Mouse (Mus musculus) CH12.LX (cell line): ENCODE results near the gene Nxph1. TPM values are rescaled to one million over a fixed set of nuclear protein-coding genes. Genes with fewer than 3 reads are reported as not detected.

Source experiments
- DNase-seq: peaks from one replicate; pipeline ENCODE4 v3.0.0-alpha.2; 2013; ENCODE audit errors: extremely low read depth
- H3K27ac ChIP-seq: 2 replicates; pipeline ENCODE4 v1.5.1; 2012; ENCODE audit warnings: low read depth, mild to moderate bottlenecking, control low read depth, moderate library complexity; ENCODE audit not compliant: insufficient read depth
- H3K27me3 ChIP-seq: replicated peaks from 2 replicates; pipeline ENCODE3; 2012; ENCODE audit warnings: inconsistent platforms
- H3K36me3 ChIP-seq, 2 experiments: replicated peaks in 1 of 2; 2 replicates each; pipeline versions ENCODE3 to v1.6.1; 2012; ENCODE audit warnings: inconsistent platforms in 1 of 2, low read length in 1 of 2, mild to moderate bottlenecking in 1 of 2, mixed read lengths in 1 of 2, moderate library complexity in 1 of 2; ENCODE audit not compliant: control insufficient read depth in 1 of 2, insufficient read depth in 1 of 2
- H3K4me1 ChIP-seq, 2 experiments: 2 replicates each; pipeline ENCODE4 v1.6.1; 2012; ENCODE audit warnings: inconsistent platforms in 1 of 2, moderate library complexity in 1 of 2; ENCODE audit not compliant: insufficient read depth in 2 of 2, control insufficient read depth in 1 of 2
- H3K4me2 ChIP-seq: 2 replicates; pipeline ENCODE4 v1.6.1; 2012; ENCODE audit warnings: low read depth, mild to moderate bottlenecking, control low read depth; ENCODE audit not compliant: poor library complexity, insufficient read depth, severe bottlenecking
- H3K4me3 ChIP-seq, 3 experiments: fragments of 150-350 bp in 1 of 3; sonication (generic) in 1 of 3; replicated peaks in 1 of 3; 2 replicates each; pipeline versions ENCODE3 to v1.5.1; 2011 to 2012; ENCODE audit warnings: low read depth in 2 of 3, low read length in 2 of 3, mild to moderate bottlenecking in 2 of 3, moderate library complexity in 2 of 3, control low read depth in 1 of 3, improper control_type of control experiment in 1 of 3, inconsistent platforms in 1 of 3, mixed read lengths in 1 of 3; ENCODE audit not compliant: poor library complexity in 1 of 3
- H3K79me2 ChIP-seq: replicated peaks from 2 replicates; pipeline ENCODE4 v1.6.1; 2012; ENCODE audit warnings: mild to moderate bottlenecking, moderate library complexity; ENCODE audit not compliant: control insufficient read depth, poor library complexity, insufficient read depth, severe bottlenecking; ENCODE audit errors: extremely low read depth
- H3K9ac ChIP-seq: 2 replicates; pipeline ENCODE4 v1.6.1; 2012; ENCODE audit warnings: low read depth, mild to moderate bottlenecking, control low read depth, moderate library complexity; ENCODE audit not compliant: insufficient read depth
- H3K9me3 ChIP-seq: replicated peaks from 2 replicates; pipeline ENCODE3; 2012; ENCODE audit warnings: low read length, inconsistent platforms, mixed read lengths
- BHLHE40 ChIP-seq: IDR thresholded peaks from 2 replicates; pipeline ENCODE4 v1.6.1; 2011; ENCODE audit warnings: mild to moderate bottlenecking, low read depth, low read length, improper control_type of control experiment
- CHD2 ChIP-seq: IDR thresholded peaks from 2 replicates; pipeline ENCODE4 v1.6.1; 2011; ENCODE audit warnings: low read length, improper control_type of control experiment
- CTCF ChIP-seq, 2 experiments: IDR thresholded peaks in 1 of 2; conservative IDR thresholded peaks in 1 of 2; 2 replicates each; pipeline ENCODE4 v1.5.1; 2011 to 2012; ENCODE audit warnings: low read depth in 2 of 2, low read length in 2 of 2, improper control_type of control experiment in 1 of 2, inconsistent platforms in 1 of 2, mild to moderate bottlenecking in 1 of 2, moderate library complexity in 1 of 2
- E2F4 ChIP-seq: IDR thresholded peaks from 2 replicates; pipeline ENCODE4 v1.6.1; 2011; ENCODE audit warnings: low read depth, low read length, improper control_type of control experiment; ENCODE audit not compliant: insufficient replicate concordance
- ETS1 ChIP-seq: conservative IDR thresholded peaks from 2 replicates; pipeline ENCODE4 v1.6.1; 2012; ENCODE audit warnings: low read depth, mild to moderate bottlenecking, inconsistent platforms, low read length, improper control_type of control experiment, moderate library complexity
- GABPA ChIP-seq: IDR thresholded peaks from 2 replicates; pipeline ENCODE4 v1.6.1; 2012; ENCODE audit warnings: low read depth, low read length, improper control_type of control experiment, inconsistent platforms; ENCODE audit not compliant: insufficient replicate concordance
- IRF4 ChIP-seq: IDR thresholded peaks from 2 replicates; pipeline ENCODE4 v1.6.1; 2014; ENCODE audit warnings: low read depth, mild to moderate bottlenecking, inconsistent platforms, low read length, improper control_type of control experiment
- JUN ChIP-seq: IDR thresholded peaks from 2 replicates; pipeline ENCODE4 v1.6.1; 2011; ENCODE audit warnings: low read depth, mild to moderate bottlenecking, low read length, improper control_type of control experiment, moderate library complexity; ENCODE audit not compliant: insufficient read depth
- MAZ ChIP-seq: IDR thresholded peaks from 2 replicates; pipeline ENCODE4 v1.6.1; 2012; ENCODE audit warnings: low read depth, mild to moderate bottlenecking, inconsistent platforms, low read length, improper control_type of control experiment, moderate library complexity
- MEF2A ChIP-seq: IDR thresholded peaks from 2 replicates; pipeline ENCODE4 v1.6.1; 2014; ENCODE audit warnings: low read depth, mild to moderate bottlenecking, inconsistent platforms, low read length, improper control_type of control experiment, borderline replicate concordance
- MXI1 ChIP-seq: IDR thresholded peaks from 2 replicates; pipeline ENCODE4 v1.6.1; 2011; ENCODE audit warnings: mild to moderate bottlenecking, low read depth, low read length, improper control_type of control experiment
- NRF1 ChIP-seq: IDR thresholded peaks from 2 replicates; pipeline ENCODE4 v1.6.1; 2014; ENCODE audit warnings: low read depth, mild to moderate bottlenecking, inconsistent platforms, low read length, improper control_type of control experiment, moderate library complexity
- POLR2A ChIP-seq: IDR thresholded peaks from 2 replicates; pipeline ENCODE4 v1.6.1; 2011; ENCODE audit warnings: low read depth, mild to moderate bottlenecking, improper control_type of control experiment, low read length
- TBP ChIP-seq: conservative IDR thresholded peaks from 2 replicates; pipeline ENCODE4 v1.6.1; 2011; ENCODE audit warnings: low read depth, low read length, improper control_type of control experiment
- TCF12 ChIP-seq: IDR thresholded peaks from 2 replicates; pipeline ENCODE4 v1.6.1; 2014; ENCODE audit warnings: low read depth, mild to moderate bottlenecking, inconsistent platforms, low read length, improper control_type of control experiment
- ZNF384 ChIP-seq: IDR thresholded peaks from 2 replicates; pipeline ENCODE4 v1.6.1; 2012; ENCODE audit warnings: low read depth, low read length, improper control_type of control experiment, inconsistent platforms
- dilution Hi-C: fragments of 300-500 bp; cut with MboI; formaldehyde crosslinking; loops from 2 replicates; pipeline ENCODE4 v1.14.3; 2020; ENCODE audit warnings: low sequenced_read_pairs; ENCODE audit not compliant: extremely low pct_unique_long_range_greater_than_20kb, extremely low pct_ligation_motif_present
- in situ Hi-C: fragments of 300-500 bp; cut with MboI; formaldehyde crosslinking; loops from 3 replicates; pipeline ENCODE4 v1.14.3; 2019; ENCODE audit warnings: low sequenced_read_pairs, low pct_ligation_motif_present, low pct_unique_long_range_greater_than_20kb, mixed read lengths
- polyA plus RNA-seq: library from polyadenylated mRNA; unstranded; fragments of >175 nt; gene quantifications from 2 replicates; pipeline ENCODE4 v1.2.1, GENCODE M21; 2012; ENCODE audit warnings: low read depth; ENCODE audit not compliant: insufficient read length
- total RNA-seq, 2 experiments: library from RNA; depleted of rRNA; stranded (reverse); fragments of 300-350 nt in 1 of 2; fragments of >200 nt in 1 of 2; gene quantifications; 2 replicates each; pipeline ENCODE4 v1.2.3; 2012 to 2014

Nxph1 gene
- total and polyA plus RNA-seq, 3 experiments = not detected

DNA sequence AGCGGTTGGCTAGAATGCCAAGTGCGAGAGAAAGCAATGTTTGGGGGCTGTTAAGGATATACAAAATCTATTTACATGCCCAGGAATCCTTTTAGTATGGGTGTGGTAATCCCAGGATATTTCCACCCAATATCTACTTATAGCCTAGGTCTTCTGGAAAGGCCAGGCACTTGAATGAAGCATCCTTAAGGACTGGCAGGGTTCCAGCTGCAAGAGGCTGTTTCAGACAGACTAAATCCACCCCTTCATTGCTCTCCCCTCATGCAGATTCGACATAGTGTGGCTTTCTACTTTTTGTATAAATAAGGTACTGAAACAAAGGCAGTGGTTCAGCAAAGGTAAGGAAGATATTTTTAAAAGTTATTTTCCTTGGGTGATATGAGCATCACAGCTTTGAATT is 92.8 kb downstream of the Nxph1 start:
- Histone ChIP-seq H3K79me2 (no peaks in the 10 kb centered on the region), H3K27ac (no peak overlapping the region), H3K27me3 (no peaks in the 10 kb centered on the region), H3K4me3 (no peak overlapping the region), H3K9me3 (no peaks in the 10 kb centered on the region), H3K9ac (no peak overlapping the region), H3K4me1 (peaks cover 0 to 15% of the 10 kb centered on the region in 2 experiments; a peak in 2 of 4 replicates), H3K4me2 (no peak overlapping the region), H3K36me3 (no peaks in the 10 kb centered on the region)
- TF ChIP-seq ETS1 (no peak), CTCF (conservative IDR thresholded peaks at IDR 0.05 in 1 of 2, IDR thresholded peaks at IDR 0.05 in 1 of 2; ENCODE audit: low read depth in 2 of 2, low read length in 2 of 2) (no peak), IRF4 (no peak), TCF12 (no peak)
- in situ Hi-C loops (no loop called here), dilution Hi-C loops (no loop called here)
- DNase-seq = no peak

DNA sequence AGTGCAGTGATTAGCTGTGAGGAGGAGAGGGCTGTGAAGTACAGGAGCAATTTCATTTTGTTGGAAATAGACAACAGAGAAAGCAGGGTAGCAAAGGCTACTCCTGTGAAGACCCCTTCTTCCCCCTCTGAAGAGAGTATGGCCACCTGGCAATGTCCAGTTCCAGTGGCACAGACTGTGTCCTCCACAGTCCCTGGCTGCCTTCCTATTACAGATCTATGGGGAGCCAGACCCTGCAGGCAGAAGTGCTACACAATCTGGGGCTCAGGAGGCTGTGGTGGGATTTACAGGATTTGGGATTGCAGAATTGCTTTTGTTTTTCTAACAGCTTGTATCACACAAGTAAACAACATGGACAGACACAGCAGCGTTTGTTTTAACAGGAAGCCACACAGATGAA is 94.2 kb downstream of the Nxph1 start:
- H3K79me2 ChIP-seq = no peaks in the 10 kb centered on the region
- no peaks in the 10 kb centered on the region for H3K27me3 ChIP-seq
- DNase-seq = no peak
- no peak for TF ChIP-seq TBP
- TF ChIP-seq CHD2 = no peak
- TF ChIP-seq GABPA = no peak
- TF ChIP-seq NRF1 = no peak
- TF ChIP-seq POLR2A = no peak
- no peak for TF ChIP-seq BHLHE40
- no peak for TF ChIP-seq TCF12
- no peak for TF ChIP-seq E2F4
- TF ChIP-seq JUN = no peak
- no peak for TF ChIP-seq MAZ
- no peak for TF ChIP-seq ZNF384
- TF ChIP-seq ETS1 = no peak
- TF ChIP-seq MXI1 = no peak
- TF ChIP-seq MEF2A = no peak
- H3K4me1 ChIP-seq = peaks cover 0 to 15% of the 10 kb centered on the region in 2 experiments; a peak in 2 of 4 replicates
- H3K9me3 ChIP-seq = no peaks in the 10 kb centered on the region
- dilution Hi-C loops (no loop called here), in situ Hi-C loops (no loop called here)
- no peak overlapping the region for H3K27ac ChIP-seq
- no peaks in the 10 kb centered on the region for H3K36me3 ChIP-seq
- no peak overlapping the region for H3K4me3 ChIP-seq
- no peak overlapping the region for H3K4me2 ChIP-seq
- H3K9ac ChIP-seq = no peak overlapping the region
